Mouse (Mus musculus) embryonic fibroblast, embryonic 13.5 days (primary cell): ENCODE measurements around the gene Msh5.

Experiments
- CTCF ChIP-seq: IDR thresholded peaks from 2 replicates; pipeline ENCODE4 v1.5.1; 2011; ENCODE audit warnings: mild to moderate bottlenecking, control low read depth, low read length, moderate library complexity, borderline replicate concordance; ENCODE audit not compliant: insufficient read depth
- POLR2A ChIP-seq: IDR thresholded peaks from 2 replicates; pipeline ENCODE4 v1.6.1; 2011; ENCODE audit warnings: low read depth, mild to moderate bottlenecking, control low read depth, low read length, moderate library complexity

GRCm38 (mm10) chr17:35007387-35007991, 39.1 kb downstream of the Msh5 start:
- TF ChIP-seq POLR2A (no peak), CTCF (no peak)
